Mouse (Mus musculus) thymus, adult 2 months (tissue): Measurements from ENCODE around the gene Eef1akmt1.

Experiments
- CTCF ChIP-seq: fragments of 200-500 bp; IDR thresholded peaks from 2 replicates; pipeline ENCODE4 v1.5.1; 2012; ENCODE audit warnings: mild to moderate bottlenecking, control low read depth, low read length, moderate library complexity, borderline replicate concordance; ENCODE audit not compliant: control insufficient read depth, poor library complexity, insufficient read depth; ENCODE audit errors: extremely low read depth
- POLR2A ChIP-seq: fragments of 200-500 bp; IDR thresholded peaks from 2 replicates; pipeline ENCODE4 v1.6.1; 2012; ENCODE audit warnings: mild to moderate bottlenecking, low read length, control low read depth, moderate library complexity; ENCODE audit not compliant: control insufficient read depth, poor library complexity, insufficient read depth; ENCODE audit errors: extremely low read depth

GRCm38 (mm10) chr14:57576364-57577060 is 5.1 kb upstream of the Eef1akmt1 start:
- no peak for TF ChIP-seq POLR2A
- TF ChIP-seq CTCF, result no peak
